Mouse (Mus musculus) embryonic facial prominence, embryonic 13.5 days (tissue): ENCODE measurements at regions not wholly inside any gene's neighbourhood (a gene's known extent, or its start where the extent isn't known, plus 50 kb on each side); places are given as distances from the start of the nearest gene placed in this dataset.

Source experiments
- ATAC-seq: fragments of 200-750 bp; cut with Nextera tagmentation; 2 replicates; pipeline ENCODE4 v1.8.0; 2017; ENCODE audit warnings: low read depth; ENCODE audit not compliant: insufficient number of reproducible peaks, insufficient read depth, low FRiP score, low TSS enrichment
- H3K27ac ChIP-seq: fragments of 300-500 bp; sonication (generic); 2 replicates; pipeline ENCODE4 v1.5.1; 2015; ENCODE audit warnings: moderate library complexity, mild to moderate bottlenecking, inconsistent platforms
- H3K27me3 ChIP-seq: fragments of 300-500 bp; sonication (generic); 2 replicates; pipeline ENCODE4 v1.6.1; 2015; ENCODE audit warnings: mild to moderate bottlenecking, inconsistent platforms
- H3K36me3 ChIP-seq: fragments of 300-500 bp; sonication (generic); 2 replicates; pipeline ENCODE4 v1.6.1; 2015; ENCODE audit warnings: mild to moderate bottlenecking, inconsistent platforms
- H3K4me1 ChIP-seq: fragments of 300-500 bp; sonication (generic); 2 replicates; pipeline ENCODE4 v1.6.1; 2015; ENCODE audit warnings: inconsistent platforms
- H3K4me2 ChIP-seq: fragments of 300-500 bp; sonication (generic); 2 replicates; pipeline ENCODE4 v1.6.1; 2015; ENCODE audit warnings: moderate library complexity, mild to moderate bottlenecking, inconsistent platforms
- H3K4me3 ChIP-seq: fragments of 300-500 bp; sonication (generic); 2 replicates; pipeline ENCODE4 v1.5.1; 2015; ENCODE audit warnings: mild to moderate bottlenecking, inconsistent platforms
- H3K9ac ChIP-seq: fragments of 300-500 bp; sonication (generic); 2 replicates; pipeline ENCODE4 v1.6.1; 2015; ENCODE audit warnings: mild to moderate bottlenecking, inconsistent platforms
- H3K9me3 ChIP-seq: fragments of 300-500 bp; sonication (generic); 2 replicates; pipeline ENCODE4 v1.6.1; 2016; ENCODE audit warnings: inconsistent platforms
- WGBS: fragments of 180-500 bp; shearing (Covaris S2); methylation state at CpG from one replicate; pipeline ENCODE4 v1.1.7; 2015; ENCODE audit warnings: mixed read lengths; 5-methylcytosine and 5-hydroxymethylcytosine counted together

DNA sequence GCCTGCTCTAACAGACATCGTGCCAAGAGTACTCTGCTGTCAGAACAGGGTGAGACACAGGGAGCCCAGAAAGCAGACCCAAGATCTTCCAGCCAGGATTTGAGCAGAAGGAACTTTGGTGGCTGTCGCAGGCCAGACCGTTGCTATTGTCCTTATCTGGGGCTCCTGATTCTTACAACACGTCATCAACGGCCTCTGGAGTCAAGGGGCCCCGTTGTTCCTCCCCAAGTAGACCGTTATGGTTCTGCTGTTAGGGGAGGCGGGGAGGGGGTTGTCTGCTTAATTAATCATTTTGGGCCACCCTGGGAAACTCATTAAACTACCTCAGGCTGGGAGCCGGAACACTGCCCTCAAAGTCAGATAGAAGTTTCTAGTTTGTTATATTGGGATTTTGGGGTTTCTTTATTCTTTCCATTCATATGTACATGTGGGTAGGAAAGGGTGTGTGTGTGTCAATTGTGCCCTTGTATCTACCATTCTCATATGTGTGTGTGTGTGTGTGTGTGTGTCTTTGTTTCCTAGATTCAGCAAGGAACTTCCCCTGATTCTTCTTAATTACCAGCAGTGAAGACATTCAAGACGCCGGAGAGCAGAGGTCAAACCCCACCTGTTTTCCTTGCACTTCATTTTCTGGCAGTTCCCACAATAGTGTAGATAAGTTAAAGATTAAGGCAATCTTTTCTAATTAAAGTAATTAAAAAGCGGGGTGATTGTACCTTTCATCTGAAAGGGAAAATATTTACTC lies 109.2 kb upstream of the Haao start:
- Histone ChIP-seq H3K9ac (no peak overlapping the region), H3K4me2 (no peak overlapping the region), H3K9me3 (no peaks in the 10 kb centered on the region), H3K27ac (peak overlapping the region; percentile 95), H3K4me1 (peaks cover 76% of the 10 kb centered on the region), H3K4me3 (no peak overlapping the region), H3K36me3 (no peaks in the 10 kb centered on the region), H3K27me3 (no peaks in the 10 kb centered on the region)
- ATAC-seq, result no peak
- WGBS, result 57% methylated on average over 12 of the region's 12 CpGs

DNA sequence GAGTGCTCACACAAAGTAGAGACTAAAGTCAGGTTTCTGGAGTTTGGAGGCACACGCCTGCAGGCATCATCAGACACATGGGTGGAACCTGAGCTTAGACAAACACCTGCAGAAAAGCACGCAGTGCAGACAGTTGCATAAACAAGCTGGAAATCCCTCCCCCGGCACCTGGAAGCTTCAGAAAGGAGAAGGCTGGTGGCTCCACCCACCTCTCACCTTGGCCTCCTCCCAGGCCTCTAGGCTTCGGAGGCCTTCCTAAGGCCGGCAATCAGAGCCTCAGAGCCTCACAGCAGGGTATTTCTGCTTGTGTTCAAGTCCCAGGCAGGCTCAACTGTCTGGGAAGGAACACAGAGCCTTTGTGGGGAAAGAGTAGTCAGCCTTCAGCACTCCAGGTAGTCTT lies 108.2 kb upstream of the Haao start:
- Histone ChIP-seq H3K4me3 (no peak overlapping the region), H3K36me3 (no peaks in the 10 kb centered on the region), H3K9ac (peak overlapping the region; percentile 38; the same call in 1 of the 2 replicates), H3K4me2 (no peak overlapping the region), H3K27ac (peak overlapping the region; percentile 95), H3K4me1 (peaks cover 80% of the 10 kb centered on the region), H3K27me3 (no peaks in the 10 kb centered on the region), H3K9me3 (no peaks in the 10 kb centered on the region)
- 38% methylated on average over 5 of the region's 5 CpGs for WGBS
- ATAC-seq, result no peak

DNA sequence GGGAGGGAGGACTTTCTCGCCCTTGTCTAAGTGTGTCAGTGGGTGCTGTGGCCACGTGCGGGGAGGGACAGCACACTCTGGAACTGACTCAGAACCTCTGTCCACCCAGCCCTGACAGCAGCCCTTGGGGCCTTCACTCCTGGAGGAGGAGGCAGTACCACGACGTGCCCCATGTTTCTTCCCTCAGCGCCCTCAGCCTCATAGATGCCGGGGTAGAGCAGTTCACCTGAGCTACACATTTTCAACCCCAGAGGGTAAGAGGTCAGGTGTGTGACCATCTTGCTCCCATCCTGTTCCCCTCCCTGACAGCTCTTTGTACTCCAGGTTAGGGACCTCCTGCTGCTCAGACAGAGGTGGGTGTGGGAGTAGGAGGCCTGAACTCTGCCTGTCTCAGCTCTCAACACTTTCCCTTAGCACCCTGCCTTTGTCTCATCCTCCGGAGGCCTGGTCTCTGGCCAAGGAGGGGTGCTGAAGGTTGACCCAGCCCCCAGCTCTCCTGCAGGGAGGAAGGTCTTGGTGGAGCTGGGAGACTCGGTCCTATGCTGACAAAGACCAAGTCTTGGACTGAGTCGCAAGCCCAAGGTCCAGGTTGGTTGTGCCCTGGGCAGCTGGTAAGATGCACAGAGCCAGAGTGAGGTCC lies 107.4 kb upstream of the Haao start:
- Histone ChIP-seq H3K36me3 (no peaks in the 10 kb centered on the region), H3K4me2 (no peak overlapping the region), H3K4me1 (peaks cover 80% of the 10 kb centered on the region), H3K4me3 (no peak overlapping the region), H3K27me3 (no peaks in the 10 kb centered on the region), H3K9ac (peak overlapping the region; percentile 59; the same call in 1 of the 2 replicates), H3K27ac (peak overlapping the region; percentile 95), H3K9me3 (no peaks in the 10 kb centered on the region)
- 70% methylated on average over 10 of the region's 10 CpGs for WGBS
- ATAC-seq, result no peak

DNA sequence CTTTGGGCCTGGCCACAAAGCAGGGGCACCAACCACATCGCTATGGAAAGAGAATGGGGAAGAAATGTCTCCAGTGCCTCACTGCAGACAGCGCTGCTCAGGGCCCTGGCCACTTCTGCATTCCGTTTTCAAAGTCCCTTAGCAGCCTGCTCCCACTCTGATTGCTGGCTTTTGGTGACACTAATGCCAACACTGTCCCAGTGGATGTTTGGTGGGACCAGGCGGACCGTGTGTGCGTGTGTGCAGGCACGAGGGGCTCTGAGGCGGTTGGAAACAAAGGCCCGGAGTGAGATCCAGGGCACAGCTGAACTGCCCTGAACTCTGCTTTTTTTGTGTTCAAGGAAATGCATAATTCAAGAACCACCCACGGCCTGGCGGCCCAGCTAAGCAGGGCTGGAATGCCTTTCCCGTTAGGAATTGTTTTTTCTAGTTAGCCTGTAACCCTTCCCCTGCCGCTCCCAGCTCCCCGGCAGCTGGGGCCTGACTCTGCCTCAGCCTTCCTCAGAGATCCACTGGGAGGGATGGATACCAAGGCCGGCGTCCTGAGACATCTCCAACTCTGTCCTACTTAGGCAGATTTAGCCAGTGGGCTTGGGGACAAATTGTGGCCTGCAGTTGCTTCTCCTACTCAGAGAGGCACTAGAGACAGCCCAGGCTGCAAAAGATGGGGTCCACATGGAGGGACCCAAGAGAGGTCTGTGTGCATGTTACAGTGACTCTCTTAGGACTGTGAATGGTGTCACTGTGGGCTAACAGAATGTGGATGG lies 106.7 kb upstream of the Haao start:
- H3K36me3 ChIP-seq, result no peaks in the 10 kb centered on the region
- no peak overlapping the region for H3K4me3 ChIP-seq
- H3K9ac ChIP-seq, result peak overlapping the region; percentile 59
- no peaks in the 10 kb centered on the region for H3K9me3 ChIP-seq
- H3K27ac ChIP-seq, result peak overlapping the region; percentile 95
- 0 out of 2 replicates have a peak, but pooled peaks have one; percentile 33 for ATAC-seq
- no peaks in the 10 kb centered on the region for H3K27me3 ChIP-seq
- H3K4me1 ChIP-seq, result peaks cover 80% of the 10 kb centered on the region
- H3K4me2 ChIP-seq, result no peak overlapping the region
- WGBS, result 12% methylated on average over 16 of the region's 16 CpGs

DNA sequence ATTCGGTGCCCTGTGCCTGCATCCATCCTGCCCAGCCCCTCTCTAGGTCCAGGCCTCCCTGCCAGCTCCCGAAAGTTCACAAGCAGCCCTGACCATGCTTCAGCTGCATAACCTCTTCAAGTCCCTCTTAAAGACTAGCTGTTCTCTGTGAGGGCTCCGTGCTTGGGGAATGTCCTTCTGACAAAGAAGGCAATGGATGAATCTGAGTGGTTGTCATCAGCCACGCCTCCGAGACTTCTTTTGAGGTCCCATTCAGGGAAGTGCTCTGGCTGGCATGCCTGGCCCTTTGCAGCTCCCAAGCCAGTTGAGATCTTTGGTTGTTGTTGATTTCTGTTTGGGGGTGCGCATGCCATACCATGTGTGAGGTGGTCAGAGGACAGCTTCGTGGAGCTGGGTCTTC lies 105.9 kb upstream of the Haao start:
- H3K9me3 ChIP-seq, result no peaks in the 10 kb centered on the region
- H3K4me1 ChIP-seq, result peaks cover 73% of the 10 kb centered on the region
- H3K4me3 ChIP-seq, result no peak overlapping the region
- no peak overlapping the region for H3K4me2 ChIP-seq
- H3K27me3 ChIP-seq, result no peaks in the 10 kb centered on the region
- H3K9ac ChIP-seq, result peak overlapping the region; percentile 59; the same call in 1 of the 2 replicates
- WGBS, result 54% methylated on average over 7 of the region's 7 CpGs
- peak overlapping the region; percentile 95 for H3K27ac ChIP-seq
- ATAC-seq, result no peak
- no peaks in the 10 kb centered on the region for H3K36me3 ChIP-seq

DNA sequence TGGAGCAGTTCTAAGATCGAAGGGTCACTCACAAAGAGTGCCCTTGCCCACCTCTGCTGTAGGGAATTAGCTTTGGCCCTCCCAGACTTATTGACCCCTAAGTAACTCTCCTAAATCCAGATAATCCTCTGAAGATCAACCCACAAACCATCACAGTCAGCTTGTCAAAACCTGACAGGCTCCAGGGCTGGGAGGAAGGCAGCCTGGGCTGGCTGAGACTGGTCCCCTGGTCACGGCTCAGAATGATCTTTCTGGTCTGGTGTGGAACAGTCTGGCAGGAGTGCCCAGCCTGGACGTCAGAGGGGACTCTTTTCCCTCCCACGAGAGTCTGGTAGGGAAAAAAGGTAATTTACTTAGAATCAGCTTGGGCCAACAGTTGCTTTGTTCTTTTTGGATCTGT lies 99.0 kb upstream of the Haao start:
- Histone ChIP-seq H3K4me2 (no peak overlapping the region), H3K36me3 (no peaks in the 10 kb centered on the region), H3K9ac (peak overlapping the region; percentile 22; the same call in 1 of the 2 replicates), H3K27ac (peak overlapping the region; percentile 64), H3K4me1 (peaks cover 43% of the 10 kb centered on the region), H3K27me3 (no peaks in the 10 kb centered on the region), H3K9me3 (no peaks in the 10 kb centered on the region), H3K4me3 (no peak overlapping the region)
- WGBS, result 28% methylated on average over 4 of the region's 4 CpGs
- ATAC-seq, result no peak

DNA sequence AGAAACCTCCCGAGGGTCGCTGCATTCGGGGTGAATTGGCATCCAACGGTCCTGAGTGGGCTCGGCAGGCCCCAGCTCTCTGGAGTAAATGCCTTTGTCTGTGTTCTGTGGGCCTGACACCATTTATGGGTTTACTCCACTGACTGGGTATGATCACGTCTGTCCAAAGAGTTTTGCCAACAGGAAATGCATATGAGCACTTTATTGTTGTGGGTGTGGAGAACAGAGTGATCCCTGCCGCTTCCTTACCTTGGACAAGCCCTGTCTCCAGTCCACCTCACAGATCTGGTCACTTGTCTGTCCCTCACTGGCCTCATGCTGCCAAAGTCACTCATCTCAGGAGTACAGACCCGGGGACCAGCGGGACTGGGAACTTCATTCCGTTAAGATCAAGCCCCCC lies 91.6 kb upstream of the Haao start:
- Histone ChIP-seq H3K4me2 (no peak overlapping the region), H3K9ac (0 out of 2 replicates have a peak overlapping the region, but pooled peaks have one; percentile 0), H3K9me3 (no peaks in the 10 kb centered on the region), H3K4me3 (no peak overlapping the region), H3K4me1 (peaks cover 60% of the 10 kb centered on the region), H3K36me3 (no peaks in the 10 kb centered on the region), H3K27ac (peak overlapping the region; percentile 90), H3K27me3 (no peaks in the 10 kb centered on the region)
- 76% methylated on average over 10 of the region's 10 CpGs for WGBS
- ATAC-seq, result no peak

DNA sequence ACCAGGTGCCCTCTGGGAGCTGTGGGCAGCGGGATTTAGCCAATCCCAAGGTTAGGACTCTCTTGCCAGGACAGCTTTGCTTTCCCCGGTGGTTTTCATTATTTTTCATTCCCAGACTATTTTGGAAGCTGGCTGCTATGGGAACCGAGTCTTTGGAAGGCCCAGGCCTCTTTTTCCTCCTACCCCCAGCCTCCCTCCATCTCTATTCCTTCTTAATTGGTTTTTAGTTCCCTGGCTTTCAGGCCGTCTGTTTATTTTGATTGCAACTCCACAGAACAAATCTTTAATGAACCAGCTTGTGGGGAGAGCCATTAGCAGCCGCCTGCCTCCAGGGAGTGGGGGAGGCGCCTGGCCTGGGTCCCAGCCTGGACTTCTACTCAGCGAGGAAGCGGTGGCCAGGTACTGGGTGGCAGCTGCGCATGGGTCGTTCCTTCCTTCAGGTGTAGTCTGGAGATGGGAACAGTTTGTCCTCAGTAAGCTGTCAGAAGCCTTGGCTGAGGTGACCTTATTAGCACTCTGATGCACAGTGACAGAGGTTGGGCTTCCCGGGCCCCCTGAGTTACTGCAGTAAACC lies 91.0 kb upstream of the Haao start:
- Histone ChIP-seq H3K9ac (0 out of 2 replicates have a peak overlapping the region, but pooled peaks have one; percentile 0), H3K27ac (peak overlapping the region; percentile 90), H3K9me3 (no peaks in the 10 kb centered on the region), H3K4me2 (peak overlapping the region; percentile 22; the same call in 1 of the 2 replicates), H3K4me1 (peaks cover 66% of the 10 kb centered on the region), H3K4me3 (no peak overlapping the region), H3K36me3 (no peaks in the 10 kb centered on the region), H3K27me3 (no peaks in the 10 kb centered on the region)
- peak; percentile 75 for ATAC-seq
- WGBS, result 32% methylated on average over 11 of the region's 11 CpGs

DNA sequence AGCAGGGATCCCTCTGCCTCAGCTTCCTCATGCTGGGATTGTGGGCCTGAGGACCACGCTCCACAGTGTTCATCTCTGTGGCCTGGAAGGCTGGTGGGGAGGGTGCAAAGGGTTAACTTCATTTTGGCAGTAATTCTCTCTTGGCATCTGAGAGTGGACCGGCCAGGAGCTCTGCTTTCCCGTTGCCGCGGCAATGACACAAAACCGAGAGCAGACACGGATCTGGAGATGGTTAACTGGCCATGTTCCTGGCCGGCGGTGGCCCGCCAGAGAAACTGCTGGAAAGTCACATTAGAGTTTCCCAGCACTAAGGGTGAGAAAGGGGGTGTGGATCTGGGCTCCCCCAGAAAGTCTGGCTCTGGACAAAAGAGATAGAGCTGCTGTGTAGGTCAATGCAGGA lies 89.8 kb upstream of the Haao start:
- peaks cover 67% of the 10 kb centered on the region for H3K4me1 ChIP-seq
- ATAC-seq, result no peak
- H3K27ac ChIP-seq, result peak overlapping the region; percentile 90
- no peak overlapping the region for H3K4me3 ChIP-seq
- H3K4me2 ChIP-seq, result no peak overlapping the region
- WGBS, result 20% methylated on average over 10 of the region's 10 CpGs
- 0 out of 2 replicates have a peak overlapping the region, but pooled peaks have one; percentile 37 for H3K9ac ChIP-seq
- H3K36me3 ChIP-seq, result no peaks in the 10 kb centered on the region
- no peaks in the 10 kb centered on the region for H3K9me3 ChIP-seq
- H3K27me3 ChIP-seq, result no peaks in the 10 kb centered on the region

DNA sequence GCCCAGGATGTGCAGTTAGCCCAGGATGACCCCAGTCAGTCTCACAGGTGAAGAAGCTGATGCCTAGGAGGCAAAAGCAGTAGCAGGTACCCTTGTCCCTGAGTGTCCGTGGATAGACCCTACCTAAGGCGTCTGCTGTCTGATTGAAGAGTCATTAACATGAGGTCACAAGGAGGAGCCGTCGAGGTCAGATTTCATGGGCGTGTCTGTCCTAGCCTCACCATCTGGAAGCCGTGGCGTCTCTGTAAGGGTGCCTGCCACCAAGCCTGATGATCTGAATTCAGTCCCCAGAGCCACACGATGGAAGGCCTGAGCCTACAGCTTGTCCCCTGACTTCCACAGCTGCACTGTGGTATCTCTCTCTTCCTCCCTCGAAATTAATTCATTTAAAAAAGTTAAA lies 88.9 kb upstream of the Haao start:
- Histone ChIP-seq H3K27me3 (no peaks in the 10 kb centered on the region), H3K27ac (no peak overlapping the region), H3K9ac (no peak overlapping the region), H3K4me2 (no peak overlapping the region), H3K4me1 (peaks cover 62% of the 10 kb centered on the region), H3K9me3 (no peaks in the 10 kb centered on the region), H3K4me3 (no peak overlapping the region), H3K36me3 (no peaks in the 10 kb centered on the region)
- ATAC-seq, result no peak
- 54% methylated on average over 9 of the region's 9 CpGs for WGBS

DNA sequence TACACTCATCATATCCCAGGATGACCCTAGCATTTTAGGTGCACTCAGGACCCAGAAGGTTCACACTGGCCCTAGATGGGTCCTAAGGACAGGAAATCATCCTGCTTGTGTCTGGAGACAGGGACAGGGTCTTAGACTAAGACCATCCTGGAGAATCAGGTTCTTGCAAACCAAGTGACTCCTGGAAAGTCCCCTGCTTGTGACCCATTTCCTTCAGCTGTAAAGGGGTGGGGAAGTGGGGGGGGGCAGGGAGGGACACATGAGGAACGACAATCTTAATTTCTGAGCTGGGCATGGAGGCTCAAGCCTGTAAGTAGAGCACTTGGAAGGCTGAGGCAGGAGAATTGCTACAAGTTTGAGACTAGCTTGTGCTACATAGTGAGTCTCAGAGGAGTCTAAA lies 88.2 kb upstream of the Haao start:
- ATAC-seq, result no peak
- H3K9me3 ChIP-seq, result no peaks in the 10 kb centered on the region
- peaks cover 57% of the 10 kb centered on the region for H3K4me1 ChIP-seq
- H3K4me2 ChIP-seq, result no peak overlapping the region
- no peak overlapping the region for H3K9ac ChIP-seq
- WGBS, result 62% methylated on average over 1 of the region's 1 CpGs
- no peak overlapping the region for H3K27ac ChIP-seq
- H3K4me3 ChIP-seq, result no peak overlapping the region
- H3K27me3 ChIP-seq, result no peaks in the 10 kb centered on the region
- H3K36me3 ChIP-seq, result no peaks in the 10 kb centered on the region
